ENCODE assay signal across 8 mouse cellular contexts in genomic region chr4:132345135-132345842, GRCm38 (mm10). TPM values are rescaled to one million over a fixed set of nuclear protein-coding genes. Genes with fewer than 3 reads are reported as not detected.
DNase-seq lines count a peak whose midpoint lies in the region; ATAC-seq and TF ChIP-seq lines count a peak whose summit lies in the region.

No protein-coding gene starts in this region.

- H3K36me3 ChIP-seq in hindbrain, embryonic 11.5 days (ENCODE audit: control insufficient read depth, insufficient read depth, low read length): no peaks in the 10 kb centered on the region
- H3K36me3 ChIP-seq in lung, postnatal 0 days (ENCODE audit: insufficient read depth, low read length): no peaks in the 10 kb centered on the region

- peak; percentile 96 for TF ChIP-seq CTCF in lung, postnatal 0 days (IDR thresholded peaks at IDR 0.05)

- H3K4me3 ChIP-seq in hindbrain, embryonic 11.5 days (ENCODE audit: low read depth, low read length): peak overlapping the region; percentile 92
- peak overlapping the region; percentile 68 for H3K4me3 ChIP-seq in lung, postnatal 0 days (ENCODE audit: low read depth, low read length)

- TF ChIP-seq EP300 in lung, postnatal 0 days (IDR thresholded peaks at IDR 0.05): no peak

- peak overlapping the region; percentile 89 for H3K9ac ChIP-seq in hindbrain, embryonic 11.5 days (ENCODE audit: low read depth, low read length)
- peak overlapping the region; percentile 45 for H3K9ac ChIP-seq in lung, postnatal 0 days (replicated peaks; ENCODE audit: low read depth)

- H3K4me2 ChIP-seq in hindbrain, embryonic 11.5 days (replicated peaks; ENCODE audit: low read depth, low read length): peak overlapping the region; percentile 91
- peak overlapping the region; percentile 98 for H3K4me2 ChIP-seq in lung, postnatal 0 days (replicated peaks; ENCODE audit: low read depth, low read length)

- no peaks in the 10 kb centered on the region for H3K9me3 ChIP-seq in hindbrain, embryonic 11.5 days (ENCODE audit: control insufficient read depth, low read length)
- H3K9me3 ChIP-seq in lung, postnatal 0 days (ENCODE audit: low read length): no peaks in the 10 kb centered on the region

- H3K27ac ChIP-seq in hindbrain, embryonic 11.5 days (ENCODE audit: low read depth, low read length): 0 out of 2 replicates have a peak overlapping the region, but pooled peaks have one; percentile 58
- no peak overlapping the region for H3K27ac ChIP-seq in lung, postnatal 0 days (ENCODE audit: low read length)

- DNase-seq in NIH3T3 (ENCODE audit: low read depth): peak; percentile 96
- DNase-seq in cerebellum, adult 9-11 months: peak; percentile 92
- DNase-seq in frontal cortex, adult 2 months (ENCODE audit: extremely low spot score in 1 of 2, low spot score in 1 of 2): peak; percentile 80 to 98
- peak; percentile 97 for DNase-seq in hindbrain, embryonic 11.5 days (ENCODE audit: low spot score)
- peak; percentile 97 to 98 for DNase-seq in layer of hippocampus, postnatal 10 days (ENCODE audit: low spot score in 2 of 2)
- peak; percentile 93 for DNase-seq in lung, postnatal 0 days (ENCODE audit: low spot score)
- DNase-seq in ovary, postnatal 10 days (ENCODE audit: low spot score): peak; percentile 98
- DNase-seq in thymus, postnatal 10 days (ENCODE audit: low spot score in 2 of 2): peak; percentile 79 to 93

- ATAC-seq in hindbrain, embryonic 11.5 days (ENCODE audit: low FRiP score): peak; percentile 91
- peak; percentile 95 for ATAC-seq in lung, postnatal 0 days

- whole genome bisulfite sequencing in hindbrain, embryonic 11.5 days: under 1% methylated on average over 78 of the region's 83 CpGs
- 1% methylated on average over 82 of the region's 83 CpGs for WGBS in lung, postnatal 0 days

- H3K27me3 ChIP-seq in hindbrain, embryonic 11.5 days (ENCODE audit: control insufficient read depth, insufficient read depth, low read length): no peaks in the 10 kb centered on the region
- no peaks in the 10 kb centered on the region for H3K27me3 ChIP-seq in lung, postnatal 0 days (replicated peaks; ENCODE audit: insufficient read depth, low read length)

- peaks cover 2% of the 10 kb centered on the region; the same call in 1 of the 2 replicates for H3K4me1 ChIP-seq in hindbrain, embryonic 11.5 days (replicated peaks; ENCODE audit: control insufficient read depth, insufficient read depth, low read length)
- peaks cover 8% of the 10 kb centered on the region; the same call in 1 of the 2 replicates for H3K4me1 ChIP-seq in lung, postnatal 0 days (ENCODE audit: insufficient read depth, low read depth, low read length)

RNA-seq across cellular contexts. Expression of gene Rcc1, which starts 8.1 kb away (rescaled TPM):
- 9.5 and 11.1 TPM in 2 replicates for polyA plus RNA-seq in frontal cortex, adult 2 months (2012; rRNA removed)
- 51.3 and 53.6 TPM in 2 replicates for polyA plus RNA-seq in hindbrain, embryonic 11.5 days (2014; fragmentation: Nextera tagmentation; extraction: Ambion mirVana)
- 10 to 100 TPM; 17.7 to 20.1 TPM for total RNA-seq in layer of hippocampus, postnatal 10 days (2021)
- polyA plus RNA-seq in lung, postnatal 0 days (2015; fragmentation: Nextera tagmentation; extraction: Ambion mirVana): 14.3 and 14.7 TPM in 2 replicates

RNA-seq across cellular contexts. Expression of gene Trnau1ap, which starts 16.0 kb away (rescaled TPM):
- polyA plus RNA-seq in frontal cortex, adult 2 months (2012; rRNA removed): 17.4 and 18.4 TPM in 2 replicates
- polyA plus RNA-seq in hindbrain, embryonic 11.5 days (2014; fragmentation: Nextera tagmentation; extraction: Ambion mirVana): 85.6 and 87.0 TPM in 2 replicates
- total RNA-seq in layer of hippocampus, postnatal 10 days (2021): 10 to 100 TPM; 25.7 to 29.2 TPM
- 49.8 and 52.9 TPM in 2 replicates for polyA plus RNA-seq in lung, postnatal 0 days (2015; fragmentation: Nextera tagmentation; extraction: Ambion mirVana)

RNA-seq across cellular contexts. Expression of gene Rab42, which starts 42.1 kb away (rescaled TPM):
- 2.8 and 3.9 TPM in 2 replicates for polyA plus RNA-seq in frontal cortex, adult 2 months (2012; rRNA removed)
- polyA plus RNA-seq in hindbrain, embryonic 11.5 days (2014; fragmentation: Nextera tagmentation; extraction: Ambion mirVana): 0.39 and 0.61 TPM in 2 replicates
- 1 to 10 TPM; 1.8 to 2.6 TPM for total RNA-seq in layer of hippocampus, postnatal 10 days (2021)
- polyA plus RNA-seq in lung, postnatal 0 days (2015; fragmentation: Nextera tagmentation; extraction: Ambion mirVana): 2.3 and 3.1 TPM in 2 replicates
